Mouse (Mus musculus): Measurements from ENCODE around the gene Ndufa13. TPM values are rescaled to one million over a fixed set of nuclear protein-coding genes. Genes with fewer than 3 reads are reported as not detected.

The Ndufa13 gene
- polyA plus RNA-seq, 1 experiment from 2014 or later = 168 TPM

GRCm38 (mm10) chr8:69904096-69904495, 1.7 kb upstream of the Ndufa13 start:
- H3K27me3 ChIP-seq = no peaks in the 10 kb centered on the region
- H3K4me1 ChIP-seq = peaks cover 20% of the 10 kb centered on the region
- H3K9ac ChIP-seq = no peak overlapping the region
- H3K9me3 ChIP-seq = no peaks in the 10 kb centered on the region
- no peak for ATAC-seq (ENCODE audit: insufficient number of reproducible peaks, insufficient read depth, low FRiP score, low TSS enrichment)
- WGBS = 75% methylated on average over 8 of the region's 8 CpGs
- peaks cover 19% of the 10 kb centered on the region for H3K36me3 ChIP-seq
- peak overlapping the region; percentile 70; the same call in 1 of the 2 replicates for H3K4me3 ChIP-seq
- no peak overlapping the region for H3K27ac ChIP-seq
- peak overlapping the region; percentile 95; the same call in 1 of the 2 replicates for H3K4me2 ChIP-seq (replicated peaks)

- peak overlapping the region; percentile 67 for H3K9ac ChIP-seq
- H3K27ac ChIP-seq = peak overlapping the region; percentile 91
- peak overlapping the region; percentile 95 for H3K4me2 ChIP-seq (replicated peaks)
- H3K9me3 ChIP-seq = no peaks in the 10 kb centered on the region
- H3K27me3 ChIP-seq = no peaks in the 10 kb centered on the region
- peak; percentile 89 for ATAC-seq (ENCODE audit: insufficient number of reproducible peaks, insufficient read depth, low FRiP score, low TSS enrichment)
- H3K4me1 ChIP-seq = peaks cover 20% of the 10 kb centered on the region
- peak overlapping the region; percentile 70 for H3K4me3 ChIP-seq
- WGBS = under 1% methylated on average over 45 of the region's 45 CpGs
- peaks cover 20% of the 10 kb centered on the region for H3K36me3 ChIP-seq
Observed at GRCm38 (mm10) chr8:69903063-69903542, 745 bp upstream of the Ndufa13 start.

- Histone ChIP-seq H3K4me2 (replicated peaks) (peak overlapping the region; percentile 95), H3K9me3 (no peaks in the 10 kb centered on the region), H3K4me1 (peaks cover 20% of the 10 kb centered on the region), H3K27me3 (no peaks in the 10 kb centered on the region), H3K27ac (peak overlapping the region; percentile 91), H3K4me3 (peak overlapping the region; percentile 70), H3K9ac (peak overlapping the region; percentile 67), H3K36me3 (peaks cover 19% of the 10 kb centered on the region; the same call in 1 of the 2 replicates)
- WGBS = 4% methylated on average over 41 of the region's 41 CpGs
- peak; percentile 53 for ATAC-seq (ENCODE audit: insufficient number of reproducible peaks, insufficient read depth, low FRiP score, low TSS enrichment)
Observed at GRCm38 (mm10) chr8:69901484-69902162, 735 bp downstream of the Ndufa13 start.

- Histone ChIP-seq H3K27me3 (no peaks in the 10 kb centered on the region), H3K4me3 (peak overlapping the region; percentile 70), H3K27ac (peak overlapping the region; percentile 87), H3K4me1 (peaks cover 20% of the 10 kb centered on the region), H3K4me2 (replicated peaks) (peak overlapping the region; percentile 95), H3K9me3 (no peaks in the 10 kb centered on the region), H3K36me3 (peaks cover 17% of the 10 kb centered on the region; the same call in 1 of the 2 replicates), H3K9ac (peak overlapping the region; percentile 67)
- ATAC-seq (ENCODE audit: insufficient number of reproducible peaks, insufficient read depth, low FRiP score, low TSS enrichment) = no peak; the same call in 1 of the 2 replicates
- WGBS = 18% methylated on average over 12 of the region's 12 CpGs
Observed at GRCm38 (mm10) chr8:69900895-69901451, 1.4 kb downstream of the Ndufa13 start.

- Histone ChIP-seq H3K36me3 (peaks cover 22% of the 10 kb centered on the region), H3K4me1 (peaks cover 20% of the 10 kb centered on the region), H3K4me3 (no peak overlapping the region), H3K27ac (no peak overlapping the region), H3K27me3 (no peaks in the 10 kb centered on the region), H3K9ac (no peak overlapping the region), H3K9me3 (no peaks in the 10 kb centered on the region), H3K4me2 (replicated peaks) (peak overlapping the region; percentile 95; the same call in 1 of the 2 replicates)
- ATAC-seq (ENCODE audit: insufficient number of reproducible peaks, insufficient read depth, low FRiP score, low TSS enrichment) = no peak
- WGBS = 89% methylated on average over 2 of the region's 2 CpGs
Observed at GRCm38 (mm10) chr8:69899876-69900275, 2.5 kb downstream of the Ndufa13 start.

- ATAC-seq (ENCODE audit: insufficient number of reproducible peaks, insufficient read depth, low FRiP score, low TSS enrichment) = no peak
Observed at GRCm38 (mm10) chr8:69897857-69898256, 4.5 kb downstream of the Ndufa13 start.

GRCm38 (mm10) chr8:69895772-69896451, 6.4 kb downstream of the Ndufa13 start:
- Histone ChIP-seq H3K36me3 (peaks cover 41% of the 10 kb centered on the region), H3K4me2 (replicated peaks) (no peak overlapping the region), H3K27ac (no peak overlapping the region), H3K4me3 (no peak overlapping the region), H3K4me1 (peaks cover 10% of the 10 kb centered on the region), H3K9me3 (no peaks in the 10 kb centered on the region), H3K9ac (no peak overlapping the region), H3K27me3 (peaks cover 10% of the 10 kb centered on the region)
- no peak for ATAC-seq (ENCODE audit: insufficient number of reproducible peaks, insufficient read depth, low FRiP score, low TSS enrichment)
- WGBS = 76% methylated on average over 4 of the region's 4 CpGs

More at GRCm38 (mm10) chr8:69897857-69898256, 4.5 kb downstream of the Ndufa13 start:
- Histone ChIP-seq H3K27me3 (no peaks in the 10 kb centered on the region), H3K4me3 (no peak overlapping the region), H3K9me3 (no peaks in the 10 kb centered on the region), H3K9ac (no peak overlapping the region), H3K36me3 (peaks cover 40% of the 10 kb centered on the region), H3K4me1 (peaks cover 20% of the 10 kb centered on the region), H3K27ac (no peak overlapping the region), H3K4me2 (replicated peaks) (no peak overlapping the region)
- WGBS = 87% methylated on average over 6 of the region's 6 CpGs

GRCm38 (mm10) chr8:69894836-69895332, 7.5 kb downstream of the Ndufa13 start:
- Histone ChIP-seq H3K9me3 (no peaks in the 10 kb centered on the region), H3K27me3 (peaks cover 20% of the 10 kb centered on the region), H3K4me2 (replicated peaks) (no peak overlapping the region), H3K4me1 (no peaks in the 10 kb centered on the region; the same call in none of the 2 replicates), H3K27ac (no peak overlapping the region), H3K4me3 (no peak overlapping the region), H3K36me3 (peaks cover 41% of the 10 kb centered on the region), H3K9ac (no peak overlapping the region)
- WGBS = 62% methylated on average over 6 of the region's 6 CpGs
- ATAC-seq (ENCODE audit: insufficient number of reproducible peaks, insufficient read depth, low FRiP score, low TSS enrichment) = no peak

GRCm38 (mm10) chr8:69893863-69894262, 8.5 kb downstream of the Ndufa13 start:
- ATAC-seq (ENCODE audit: insufficient number of reproducible peaks, insufficient read depth, low FRiP score, low TSS enrichment) = no peak
- no peak overlapping the region for H3K27ac ChIP-seq
- H3K9ac ChIP-seq = no peak overlapping the region
- H3K9me3 ChIP-seq = no peaks in the 10 kb centered on the region
- 32% methylated on average over 17 of the region's 17 CpGs for WGBS
- peaks cover 30% of the 10 kb centered on the region for H3K27me3 ChIP-seq
- no peak overlapping the region for H3K4me2 ChIP-seq (replicated peaks)
- no peak overlapping the region for H3K4me3 ChIP-seq
- H3K36me3 ChIP-seq = peaks cover 36% of the 10 kb centered on the region
- H3K4me1 ChIP-seq = peaks cover 7% of the 10 kb centered on the region

GRCm38 (mm10) chr8:69890813-69891241, 11.5 kb downstream of the Ndufa13 start:
- peaks cover 28% of the 10 kb centered on the region for H3K4me1 ChIP-seq

GRCm38 (mm10) chr8:69888902-69889301, 13.5 kb downstream of the Ndufa13 start:
- Histone ChIP-seq H3K9me3 (no peaks in the 10 kb centered on the region), H3K9ac (peak overlapping the region; percentile 7), H3K36me3 (peaks cover 12% of the 10 kb centered on the region), H3K27me3 (peaks cover 80% of the 10 kb centered on the region), H3K4me2 (replicated peaks) (peak overlapping the region; percentile 32), H3K27ac (no peak overlapping the region), H3K4me1 (peaks cover 30% of the 10 kb centered on the region), H3K4me3 (peak overlapping the region; percentile 23)
- ATAC-seq (ENCODE audit: insufficient number of reproducible peaks, insufficient read depth, low FRiP score, low TSS enrichment) = no peak
- WGBS = 3% methylated on average over 32 of the region's 32 CpGs

More at GRCm38 (mm10) chr8:69890813-69891241, 11.5 kb downstream of the Ndufa13 start:
- ATAC-seq (ENCODE audit: insufficient number of reproducible peaks, insufficient read depth, low FRiP score, low TSS enrichment) = no peak
- H3K4me3 ChIP-seq = no peak overlapping the region
- no peak overlapping the region for H3K27ac ChIP-seq
- 38% methylated on average over 19 of the region's 19 CpGs for WGBS
- H3K9me3 ChIP-seq = no peaks in the 10 kb centered on the region
- H3K9ac ChIP-seq = peak overlapping the region; percentile 21; the same call in 1 of the 2 replicates
- peaks cover 24% of the 10 kb centered on the region for H3K36me3 ChIP-seq
- H3K27me3 ChIP-seq = peaks cover 60% of the 10 kb centered on the region
- H3K4me2 ChIP-seq (replicated peaks) = no peak overlapping the region

Measured in embryonic facial prominence, embryonic 12.5 days (tissue).